Mouse (Mus musculus) regulatory T cell (primary cell): Measurements from ENCODE around the gene Cenpc1.

Experiments
- in situ Hi-C: fragments of 300-600 bp; cut with MboI, MseI; formaldehyde crosslinking; loops from one replicate; pipeline ENCODE4 v1.15.1; 2025; ENCODE audit warnings: high pct_unique_total_duplicates

Gene Cenpc1

GRCm38 (mm10) chr5:86065101-86065875 is at the start of gene Cenpc1:
TSS of gene Cenpc1 (minus strand) at chr5:86065583.
- in situ Hi-C loops, result loop anchor here (5.0 to 25.0 kb wide), 2 partner anchors 112 to 747 kb away; partner anchors contain the start of gene Ythdc1

GRCm38 (mm10) chr5:86113997-86114396 is 48.6 kb upstream of the Cenpc1 start:
- in situ Hi-C loops, result no loop called here

- in situ Hi-C loops, result no loop called here
Observed at GRCm38 (mm10) chr5:86113037-86113436, 47.7 kb upstream of the Cenpc1 start.

GRCm38 (mm10) chr5:86111074-86111473 is 45.7 kb upstream of the Cenpc1 start:
- in situ Hi-C loops, result no loop called here

- in situ Hi-C loops, result no loop called here
Observed at GRCm38 (mm10) chr5:86106610-86107009, 41.2 kb upstream of the Cenpc1 start.

GRCm38 (mm10) chr5:86102176-86102575 is 36.8 kb upstream of the Cenpc1 start:
- in situ Hi-C loops, result no loop called here

GRCm38 (mm10) chr5:86100621-86101020 is 35.2 kb upstream of the Cenpc1 start:
- in situ Hi-C loops, result no loop called here

- in situ Hi-C loops, result no loop called here
Observed at GRCm38 (mm10) chr5:86098988-86099387, 33.6 kb upstream of the Cenpc1 start.

GRCm38 (mm10) chr5:86094754-86095153 is 29.4 kb upstream of the Cenpc1 start:
- in situ Hi-C loops, result no loop called here

- in situ Hi-C loops, result no loop called here
Observed at GRCm38 (mm10) chr5:86086751-86087150, 21.4 kb upstream of the Cenpc1 start.

- in situ Hi-C loops, result no loop called here
Observed at GRCm38 (mm10) chr5:86084979-86085378, 19.6 kb upstream of the Cenpc1 start.

- in situ Hi-C loops, result no loop called here
Observed at GRCm38 (mm10) chr5:86083987-86084386, 18.6 kb upstream of the Cenpc1 start.

- in situ Hi-C loops, result no loop called here
Observed at GRCm38 (mm10) chr5:86078720-86079334, 13.4 kb upstream of the Cenpc1 start.

- in situ Hi-C loops, result loop anchor here (25.0 kb wide), 1 partner anchor 739 kb away; the partner anchor contains the start of gene Ythdc1
Observed at GRCm38 (mm10) chr5:86072756-86073386, 7.5 kb upstream of the Cenpc1 start.

- in situ Hi-C loops, result loop anchor here (25.0 kb wide), 1 partner anchor 741 kb away; the partner anchor contains the start of gene Ythdc1
Observed at GRCm38 (mm10) chr5:86071538-86071937, 6.2 kb upstream of the Cenpc1 start, which contains the start of gene Stap1. TSS of gene Stap1 (plus strand) at chr5:86071746.

- in situ Hi-C loops, result loop anchor here (5.0 to 25.0 kb wide), 2 partner anchors 108 to 743 kb away; partner anchors contain the start of gene Ythdc1
Observed at GRCm38 (mm10) chr5:86069121-86069520, 3.7 kb upstream of the Cenpc1 start.

GRCm38 (mm10) chr5:86068451-86068850 is 3.1 kb upstream of the Cenpc1 start:
- in situ Hi-C loops, result loop anchor here (5.0 to 25.0 kb wide), 2 partner anchors 109 to 744 kb away; partner anchors contain the start of gene Ythdc1

GRCm38 (mm10) chr5:86066551-86066929 is 1.2 kb upstream of the Cenpc1 start:
- in situ Hi-C loops, result loop anchor here (5.0 to 25.0 kb wide), 2 partner anchors 111 to 746 kb away; partner anchors contain the start of gene Ythdc1

GRCm38 (mm10) chr5:86065876-86066550 is 630 bp upstream of the Cenpc1 start:
- in situ Hi-C loops, result loop anchor here (5.0 to 25.0 kb wide), 2 partner anchors 111 to 746 kb away; partner anchors contain the start of gene Ythdc1

GRCm38 (mm10) chr5:86063501-86063900 is 1.9 kb downstream of the Cenpc1 start:
- in situ Hi-C loops, result loop anchor here (25.0 kb wide), 1 partner anchor 749 kb away; the partner anchor contains the start of gene Ythdc1

GRCm38 (mm10) chr5:86029820-86030219 is 35.6 kb downstream of the Cenpc1 start:
- in situ Hi-C loops, result no loop called here
